Mouse (Mus musculus) embryonic fibroblast, embryonic 13.5 days (primary cell): ENCODE measurements around the gene Sept9.

Experiments
- CTCF ChIP-seq: IDR thresholded peaks from 2 replicates; pipeline ENCODE4 v1.5.1; 2011; ENCODE audit warnings: mild to moderate bottlenecking, control low read depth, low read length, moderate library complexity, borderline replicate concordance; ENCODE audit not compliant: insufficient read depth
- POLR2A ChIP-seq: IDR thresholded peaks from 2 replicates; pipeline ENCODE4 v1.6.1; 2011; ENCODE audit warnings: low read depth, mild to moderate bottlenecking, control low read depth, low read length, moderate library complexity

DNA sequence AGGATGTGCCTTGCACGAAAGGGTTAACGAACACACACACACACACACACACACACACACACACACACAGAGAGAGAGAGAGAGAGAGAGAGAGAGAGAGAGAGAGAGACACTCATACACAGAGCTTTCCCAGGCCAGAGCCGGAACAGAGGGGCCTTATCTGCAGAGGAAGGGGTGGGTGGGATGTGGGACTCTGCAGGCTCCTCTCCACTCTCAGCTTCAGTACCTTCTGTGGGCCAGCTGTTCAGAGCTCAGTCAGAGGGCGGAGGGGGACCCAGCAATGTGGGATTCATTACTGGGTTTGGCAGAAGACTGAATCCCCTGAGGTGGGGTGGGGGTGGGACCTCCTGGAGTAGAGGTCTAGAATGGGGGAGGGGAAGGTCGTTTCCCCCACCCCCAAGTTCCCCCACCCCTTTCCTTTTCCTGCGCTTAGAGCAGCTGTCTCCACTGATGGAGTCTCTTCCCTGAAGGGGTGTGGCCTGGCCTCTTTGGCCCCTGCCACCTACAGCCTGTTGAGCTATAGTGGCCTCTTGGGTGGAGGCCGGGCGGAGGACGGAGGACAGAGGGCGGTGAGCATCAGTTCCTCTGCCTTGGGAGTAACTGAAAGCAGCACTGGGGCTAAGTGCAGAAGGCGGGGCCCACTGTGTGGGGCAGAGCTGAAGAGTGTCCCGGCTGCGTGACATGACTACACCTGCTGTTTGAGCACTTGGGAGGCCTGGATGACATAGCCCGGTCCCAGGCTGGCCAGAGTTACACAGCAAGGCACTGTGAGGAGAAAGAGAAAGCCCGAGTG, 120.3 kb downstream of the Sept9 start:
- TF ChIP-seq CTCF, result no peak
- no peak for TF ChIP-seq POLR2A
